Mouse (Mus musculus): ENCODE data around the gene Emc9.

- TF ChIP-seq CTCF (IDR thresholded peaks at IDR 0.05; ENCODE audit: control insufficient read depth, insufficient read depth, insufficient replicate concordance, low read depth, low read length) = no peak
- no peak for TF ChIP-seq POLR2A (IDR thresholded peaks at IDR 0.05; ENCODE audit: control insufficient read depth, low read depth, low read length)
Measured at GRCm38 (mm10) chr14:55584303-55584701, 800 bp downstream of the Emc9 start.

Measured in testis, adult 2 months (tissue).